Mouse (Mus musculus) liver, embryonic 14.5 days (tissue): ENCODE data around the gene Ppp4c. TPM values are rescaled to one million over a fixed set of nuclear protein-coding genes. Genes with fewer than 3 reads are reported as not detected.
A peak's percentile ranks its signal among the peaks of the same experiment; 100 is the strongest.

ENCODE experiments used
- ATAC-seq: fragments of 200-750 bp; cut with Nextera tagmentation; 2 replicates; pipeline ENCODE4 v1.8.0; 2017; ENCODE audit warnings: moderate number of reproducible peaks, mild to moderate bottlenecking, moderate library complexity; ENCODE audit not compliant: insufficient read depth
- DNase-seq, 3 experiments: peaks; one replicate each; pipeline ENCODE4 v3.0.0-alpha.2; 2012 to 2013; ENCODE audit warnings: low read depth in 3 of 3, low spot score in 3 of 3
- H3K27ac ChIP-seq: fragments of 300-500 bp; sonication (generic); 2 replicates; pipeline ENCODE4 v1.5.1; 2014; ENCODE audit warnings: moderate library complexity, mild to moderate bottlenecking, control low read depth, inconsistent platforms
- H3K27me3 ChIP-seq: fragments of 300-500 bp; sonication (generic); 2 replicates; pipeline ENCODE4 v1.6.1; 2014; ENCODE audit warnings: mild to moderate bottlenecking, low read length, moderate library complexity; ENCODE audit not compliant: control insufficient read depth, insufficient read depth
- H3K36me3 ChIP-seq: fragments of 300-500 bp; sonication (generic); replicated peaks from 2 replicates; pipeline ENCODE4 v1.6.1; 2014; ENCODE audit warnings: low read depth; ENCODE audit not compliant: control insufficient read depth, insufficient read depth
- H3K4me1 ChIP-seq, 2 experiments: fragments of 200-500 bp in 1 of 2; fragments of 300-500 bp in 1 of 2; sonication (generic) in 1 of 2; replicated peaks; 2 replicates each; pipeline ENCODE4 v1.6.1; 2012 to 2014; ENCODE audit warnings: antibody characterized with exemption in 1 of 2, inconsistent platforms in 1 of 2, low read length in 1 of 2; ENCODE audit not compliant: control insufficient read depth in 2 of 2, insufficient read depth in 2 of 2
- H3K4me2 ChIP-seq: fragments of 300-500 bp; sonication (generic); 2 replicates; pipeline ENCODE4 v1.6.1; 2014; ENCODE audit warnings: low read depth, mild to moderate bottlenecking, control low read depth, moderate library complexity
- H3K4me3 ChIP-seq, 2 experiments: fragments of 200-500 bp in 1 of 2; fragments of 300-500 bp in 1 of 2; sonication (generic) in 1 of 2; 2 replicates each; pipeline ENCODE4 v1.5.1; 2012 to 2014; ENCODE audit warnings: low read depth in 2 of 2, low read length in 2 of 2, mild to moderate bottlenecking in 2 of 2, control low read depth in 1 of 2, inconsistent platforms in 1 of 2, moderate library complexity in 1 of 2; ENCODE audit not compliant: insufficient read depth in 1 of 2
- H3K9ac ChIP-seq: fragments of 300-500 bp; sonication (generic); replicated peaks from 2 replicates; pipeline ENCODE4 v1.6.1; 2014; ENCODE audit warnings: mild to moderate bottlenecking, control low read depth, moderate library complexity
- H3K9me3 ChIP-seq: fragments of 300-500 bp; sonication (generic); 2 replicates; pipeline ENCODE4 v1.6.1; 2016; ENCODE audit warnings: low read length, mixed read lengths; ENCODE audit not compliant: control insufficient read depth
- CTCF ChIP-seq: IDR thresholded peaks from 2 replicates; pipeline ENCODE4 v1.5.1; 2016; ENCODE audit warnings: antibody characterized with exemption, low read depth, control low read depth
- EP300 ChIP-seq: IDR thresholded peaks from 2 replicates; pipeline ENCODE4 v1.6.1; 2016; ENCODE audit warnings: antibody characterized with exemption, low read depth
- WGBS: fragments of 180-500 bp; shearing (Covaris S2); extraction: QIAGEN DNeasy Blood & Tissue Kit; methylation state at CpG from one replicate; pipeline ENCODE4 v1.1.7; 2014; ENCODE audit not compliant: insufficient replicate concordance; 5-methylcytosine and 5-hydroxymethylcytosine counted together
- polyA plus RNA-seq, 2 experiments: library from polyadenylated mRNA; depleted of rRNA in 1 of 2; stranded (reverse) in 1 of 2; unstranded in 1 of 2; fragments of >200 nt; fragmentation: Nextera tagmentation in 1 of 2; extraction: Ambion mirVana in 1 of 2; gene quantifications; 2 replicates each; pipeline versions ENCODE4 v1.2.1 to v1.2.3; 2012 to 2014

Gene Ppp4c
- polyA plus RNA-seq, 2 experiments = 83.2 to 105 TPM

GRCm38 (mm10) chr7:126776598-126777057, 15.7 kb downstream of the Ppp4c start, which contains the start of gene Ypel3:
Ypel3 (plus strand) TSS chr7:126776955.
- Histone ChIP-seq H3K4me2 (peak within 1 kb of the TSS; percentile 92), H3K9ac (peak within 1 kb of the TSS; percentile 97), H3K27ac (peak within 1 kb of the TSS; percentile 85), H3K4me3 (peak within 1 kb of the TSS; percentile 78 to 87), H3K4me1 (peaks cover 7 to 29% of the 10 kb centered on the region in 2 experiments), H3K27me3 (no peaks in the 10 kb centered on the region), H3K36me3 (peaks cover 7% of the 10 kb centered on the region), H3K9me3 (no peaks in the 10 kb centered on the region)
- peak; percentile 85 to 86 (median 86) for DNase-seq
- 0% methylated on average over 25 of the region's 37 CpGs for WGBS
- ATAC-seq = peak; percentile 90
- TF ChIP-seq CTCF = 0 out of 2 replicates have a peak, but pooled peaks have one; percentile 18
- no peak for TF ChIP-seq EP300

- Histone ChIP-seq H3K27ac (no peak overlapping the region), H3K4me1 (peaks cover 7 to 29% of the 10 kb centered on the region in 2 experiments), H3K9ac (no peak overlapping the region), H3K4me3 (no peak overlapping the region), H3K27me3 (no peaks in the 10 kb centered on the region), H3K36me3 (peaks cover 7% of the 10 kb centered on the region), H3K9me3 (no peaks in the 10 kb centered on the region), H3K4me2 (peak overlapping the region; percentile 92)
- TF ChIP-seq EP300 = no peak
- no peak for TF ChIP-seq CTCF
- 72% methylated on average over 3 of the region's 3 CpGs for WGBS
- DNase-seq (no peak), ATAC-seq (no peak)
Measured at GRCm38 (mm10) chr7:126775978-126776234, 16.4 kb downstream of the Ppp4c start.

- no peak overlapping the region for H3K27ac ChIP-seq
Measured at GRCm38 (mm10) chr7:126775185-126775977, 16.9 kb downstream of the Ppp4c start.

GRCm38 (mm10) chr7:126774463-126774862, 17.8 kb downstream of the Ppp4c start:
- 31% methylated on average over 2 of the region's 2 CpGs for WGBS
- H3K27ac ChIP-seq = no peak overlapping the region
- H3K36me3 ChIP-seq = peaks cover 7% of the 10 kb centered on the region
- ATAC-seq = no peak
- no peaks in the 10 kb centered on the region for H3K27me3 ChIP-seq
- H3K4me2 ChIP-seq = no peak overlapping the region
- H3K4me1 ChIP-seq = peaks cover 0 to 22% of the 10 kb centered on the region in 2 experiments
- no peaks in the 10 kb centered on the region for H3K9me3 ChIP-seq
- no peak for DNase-seq
- no peak overlapping the region for H3K9ac ChIP-seq
- H3K4me3 ChIP-seq = no peak overlapping the region
- TF ChIP-seq CTCF (no peak), EP300 (no peak)

More at GRCm38 (mm10) chr7:126775185-126775977, 16.9 kb downstream of the Ppp4c start:
- TF ChIP-seq CTCF (peak; percentile 30), EP300 (no peak)
- peaks cover 7% of the 10 kb centered on the region for H3K36me3 ChIP-seq
- DNase-seq (no peak), ATAC-seq (no peak)
- H3K4me1 ChIP-seq = peaks cover 7 to 28% of the 10 kb centered on the region in 2 experiments
- no peak overlapping the region for H3K4me3 ChIP-seq
- H3K9ac ChIP-seq = no peak overlapping the region
- WGBS = 67% methylated on average over 10 of the region's 10 CpGs
- H3K9me3 ChIP-seq = no peaks in the 10 kb centered on the region
- no peaks in the 10 kb centered on the region for H3K27me3 ChIP-seq
- no peak overlapping the region for H3K4me2 ChIP-seq

GRCm38 (mm10) chr7:126773351-126773750, 18.9 kb downstream of the Ppp4c start:
- Histone ChIP-seq H3K27ac (no peak overlapping the region), H3K4me3 (no peak overlapping the region), H3K9ac (no peak overlapping the region), H3K4me1 (peaks cover 0 to 22% of the 10 kb centered on the region in 2 experiments), H3K9me3 (no peaks in the 10 kb centered on the region), H3K36me3 (peaks cover 6% of the 10 kb centered on the region), H3K4me2 (no peak overlapping the region), H3K27me3 (no peaks in the 10 kb centered on the region)
- ATAC-seq = no peak
- TF ChIP-seq CTCF (no peak), EP300 (no peak)
- DNase-seq = no peak
- WGBS = 70% methylated on average over 2 of the region's 2 CpGs
